Mouse (Mus musculus) layer of hippocampus, adult 9-10 months (tissue): ENCODE measurements around the gene Furin.
"Not testable (repeated sequence)": the region's sequence is repeated elsewhere in the genome, so short reads cannot be mapped to it uniquely, and the experiment has no call there.

Experiments
- DNase-seq: peaks from one replicate; pipeline ENCODE4 v3.0.0; 2022; ENCODE audit warnings: low spot score

Gene Furin

GRCm38 (mm10) chr7:80401041-80401859 lies 4.0 kb downstream of the Furin start:
- DNase-seq = no peak

- no peak for DNase-seq
Observed at GRCm38 (mm10) chr7:80400571-80400970, 4.7 kb downstream of the Furin start.

GRCm38 (mm10) chr7:80400099-80400498 lies 5.1 kb downstream of the Furin start:
- no peak for DNase-seq

GRCm38 (mm10) chr7:80398654-80399444 lies 6.4 kb downstream of the Furin start:
- DNase-seq = no peak

- no peak for DNase-seq
Observed at GRCm38 (mm10) chr7:80397986-80398385, 7.2 kb downstream of the Furin start.

GRCm38 (mm10) chr7:80396427-80396826 lies 8.8 kb downstream of the Furin start:
- DNase-seq = not testable (repeated sequence)

- DNase-seq = no peak
Observed at GRCm38 (mm10) chr7:80394600-80394999, 10.6 kb downstream of the Furin start.

GRCm38 (mm10) chr7:80392119-80392518 lies 13.1 kb downstream of the Furin start:
- DNase-seq = no peak

GRCm38 (mm10) chr7:80387633-80388543 lies 17.3 kb downstream of the Furin start, which contains the start of gene Fes:
Fes (minus strand) TSS chr7:80387946.
- no peak for DNase-seq

GRCm38 (mm10) chr7:80387033-80387632 lies 18.1 kb downstream of the Furin start:
- no peak for DNase-seq

- peak; percentile 90 for DNase-seq
Observed at GRCm38 (mm10) chr7:80386235-80386930, 18.9 kb downstream of the Furin start.

- DNase-seq = no peak
Observed at GRCm38 (mm10) chr7:80382919-80383318, 22.3 kb downstream of the Furin start.

- DNase-seq = no peak
Observed at GRCm38 (mm10) chr7:80379531-80379930, 25.7 kb downstream of the Furin start.

GRCm38 (mm10) chr7:80377471-80377870 lies 27.8 kb downstream of the Furin start:
- DNase-seq = no peak

- no peak for DNase-seq
Observed at GRCm38 (mm10) chr7:80376192-80376591, 29.0 kb downstream of the Furin start.

GRCm38 (mm10) chr7:80375376-80376039 lies 29.7 kb downstream of the Furin start:
- DNase-seq = no peak

GRCm38 (mm10) chr7:80374733-80375132 lies 30.5 kb downstream of the Furin start:
- no peak for DNase-seq

- no peak for DNase-seq
Observed at GRCm38 (mm10) chr7:80374280-80374679, 31.0 kb downstream of the Furin start.

GRCm38 (mm10) chr7:80373850-80374249 lies 31.4 kb downstream of the Furin start:
- DNase-seq = no peak

GRCm38 (mm10) chr7:80373352-80373751 lies 31.9 kb downstream of the Furin start:
- DNase-seq = no peak
